Mouse (Mus musculus) kidney, adult 2 months (tissue): Measurements from ENCODE around the gene Armc12. TPM values are rescaled to one million over a fixed set of nuclear protein-coding genes. Genes with fewer than 3 reads are reported as not detected.

Experiments used
- DNase-seq: peaks from one replicate; pipeline ENCODE4 v3.0.0; 2021
- H3K27ac ChIP-seq: fragments of 200-500 bp; 2 replicates; pipeline ENCODE4 v1.5.1; 2012; ENCODE audit warnings: low read depth, low read length, control low read depth, inconsistent platforms; ENCODE audit not compliant: insufficient read depth
- H3K27me3 ChIP-seq: fragments of 200-500 bp; replicated peaks from 2 replicates; pipeline ENCODE4 v1.6.1; 2012; ENCODE audit warnings: mild to moderate bottlenecking, moderate library complexity, low read length, inconsistent platforms; ENCODE audit not compliant: control insufficient read depth, insufficient read depth
- H3K36me3 ChIP-seq: fragments of 200-500 bp; 2 replicates; pipeline ENCODE4 v1.6.1; 2012; ENCODE audit warnings: mild to moderate bottlenecking, moderate library complexity, low read length, inconsistent platforms; ENCODE audit not compliant: control insufficient read depth, insufficient read depth
- H3K4me1 ChIP-seq: fragments of 200-500 bp; 2 replicates; pipeline ENCODE4 v1.6.1; 2011; ENCODE audit warnings: low read length; ENCODE audit not compliant: control insufficient read depth, insufficient read depth
- H3K4me3 ChIP-seq: fragments of 200-500 bp; 2 replicates; pipeline ENCODE4 v1.5.1; 2011; ENCODE audit warnings: mild to moderate bottlenecking, low read depth, low read length, control low read depth; ENCODE audit not compliant: insufficient read depth
- CTCF ChIP-seq: fragments of 200-500 bp; conservative IDR thresholded peaks from 2 replicates; pipeline ENCODE4 v1.5.1; 2011; ENCODE audit warnings: low read depth, mild to moderate bottlenecking, control low read depth, low read length, moderate library complexity, mixed read lengths; ENCODE audit not compliant: insufficient read depth, insufficient read length
- POLR2A ChIP-seq: fragments of 200-500 bp; IDR thresholded peaks from one replicate; pipeline ENCODE4 v1.6.1; 2011; ENCODE audit warnings: low read depth, low read length, control low read depth
- WGBS: fragments of 180-500 bp; shearing (Covaris S2); methylation state at CpG from one replicate; pipeline ENCODE4 v1.1.7; 2018; 5-methylcytosine and 5-hydroxymethylcytosine counted together
- polyA plus RNA-seq: library from polyadenylated mRNA; depleted of rRNA; stranded (reverse); fragments of >200 nt; gene quantifications from 2 replicates; pipeline ENCODE4 v1.2.3, GENCODE M21; 2012

Armc12 gene
- polyA plus RNA-seq, 1 experiment, result not detected

DNA sequence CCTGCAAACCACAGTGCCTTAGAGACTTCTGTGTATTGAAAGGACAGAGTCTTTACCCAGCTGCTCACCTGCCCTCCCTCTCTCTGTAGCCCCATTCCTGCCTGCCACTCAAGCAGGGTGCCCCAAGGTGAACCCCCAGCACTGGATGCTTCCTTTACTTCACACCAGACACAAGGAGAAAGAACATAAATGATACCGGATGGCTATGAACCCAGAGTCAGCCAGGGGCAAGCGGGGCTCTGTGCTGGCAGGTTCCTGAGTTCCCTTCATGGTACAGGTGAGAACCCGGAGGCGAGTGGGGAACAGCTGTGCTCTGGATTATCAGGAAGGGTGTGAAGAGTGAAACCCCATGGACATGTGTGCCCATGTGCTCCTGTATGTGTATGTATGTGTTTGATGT is 25.0 kb upstream of the Armc12 start:
- WGBS, result 91% methylated on average over 4 of the region's 4 CpGs
- Histone ChIP-seq H3K4me3 (no peak overlapping the region), H3K36me3 (no peaks in the 10 kb centered on the region), H3K4me1 (no peaks in the 10 kb centered on the region), H3K27ac (no peak overlapping the region), H3K27me3 (no peaks in the 10 kb centered on the region)
- no peak for TF ChIP-seq POLR2A
- no peak for TF ChIP-seq CTCF
- DNase-seq, result no peak

- TF ChIP-seq POLR2A, result no peak
- no peak for TF ChIP-seq CTCF
- Histone ChIP-seq H3K27ac (no peak overlapping the region), H3K36me3 (no peaks in the 10 kb centered on the region), H3K27me3 (no peaks in the 10 kb centered on the region), H3K4me1 (peaks cover 4% of the 10 kb centered on the region), H3K4me3 (no peak overlapping the region)
- 52% methylated on average over 5 of the region's 5 CpGs for WGBS
- no peak for DNase-seq
Measured at GRCm38 (mm10) chr17:28506895-28507294, 23.7 kb upstream of the Armc12 start.

DNA sequence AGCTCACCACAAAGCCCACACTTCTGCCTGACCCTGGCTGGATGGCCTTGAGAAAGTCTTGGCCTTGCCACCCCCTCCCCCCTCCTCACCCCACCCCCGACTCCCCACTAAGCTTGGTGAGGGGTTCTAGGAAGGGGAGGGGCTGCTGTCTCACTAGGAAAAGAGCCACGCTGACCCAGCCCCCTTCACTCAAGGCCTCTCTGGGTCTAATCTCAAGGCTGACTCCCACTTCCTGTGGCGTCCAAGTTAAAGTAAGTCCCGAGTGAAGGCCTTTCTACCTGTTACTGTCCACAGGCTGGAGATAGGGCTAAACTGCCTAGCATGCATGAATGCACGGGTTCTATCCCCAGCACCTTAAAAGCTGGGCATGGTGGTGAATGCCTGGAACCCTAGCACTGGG is 23.1 kb upstream of the Armc12 start:
- Histone ChIP-seq H3K4me1 (peaks cover 9% of the 10 kb centered on the region), H3K4me3 (no peak overlapping the region), H3K36me3 (no peaks in the 10 kb centered on the region), H3K27ac (no peak overlapping the region), H3K27me3 (no peaks in the 10 kb centered on the region)
- TF ChIP-seq POLR2A, result no peak
- no peak for TF ChIP-seq CTCF
- WGBS, result 68% methylated on average over 5 of the region's 5 CpGs
- DNase-seq, result no peak

DNA sequence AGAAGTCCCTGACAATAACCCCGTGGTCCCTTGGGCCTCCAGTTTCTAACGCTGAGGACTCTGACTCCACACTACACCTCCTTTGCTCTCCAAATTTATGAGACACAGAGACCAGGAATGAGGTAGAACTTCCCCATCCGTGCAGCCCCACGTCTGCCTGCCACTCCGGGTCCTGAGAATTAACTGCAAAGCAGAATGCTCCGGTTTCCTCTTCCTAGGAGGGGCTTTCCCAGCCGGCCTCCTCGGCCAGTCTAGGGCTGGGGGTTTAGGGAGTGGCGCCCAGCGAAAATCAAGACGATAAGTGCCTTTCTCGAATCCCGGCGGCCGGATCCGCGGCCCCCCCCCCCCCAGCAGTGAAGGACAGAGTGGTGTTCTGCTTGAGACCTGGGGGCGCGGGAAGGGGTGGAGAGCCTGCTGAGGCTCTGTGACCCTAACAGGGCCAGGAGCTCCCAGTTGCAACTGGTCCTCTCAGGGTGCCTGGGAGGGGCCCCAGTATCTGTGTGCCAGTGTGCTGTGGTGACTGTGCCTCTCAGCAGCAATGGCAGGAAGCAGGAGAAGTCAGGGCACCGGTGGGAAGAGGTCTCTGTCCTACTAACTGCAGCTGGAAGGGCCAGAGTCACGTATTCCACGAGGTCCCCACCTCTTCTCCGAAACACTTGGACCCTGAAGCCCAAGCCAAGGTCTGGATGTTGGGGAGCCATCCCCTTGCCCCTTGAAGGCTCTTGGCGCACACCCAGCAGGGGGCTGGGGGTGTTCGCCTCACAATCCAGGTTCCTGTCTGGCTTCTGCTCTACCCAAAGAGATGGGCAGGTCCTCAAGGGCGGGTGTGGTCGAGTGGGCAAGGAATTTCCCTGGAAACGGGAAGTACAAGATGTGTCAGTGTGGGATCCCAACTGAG is 19.9 kb upstream of the Armc12 start:
- TF ChIP-seq POLR2A, result no peak
- TF ChIP-seq CTCF, result no peak
- Histone ChIP-seq H3K4me3 (no peak overlapping the region; the same call in 1 of the 2 replicates), H3K27me3 (no peaks in the 10 kb centered on the region), H3K4me1 (peaks cover 33% of the 10 kb centered on the region), H3K27ac (no peak overlapping the region), H3K36me3 (no peaks in the 10 kb centered on the region)
- WGBS, result 29% methylated on average over 28 of the region's 28 CpGs
- peak; percentile 19 for DNase-seq

- Histone ChIP-seq H3K4me1 (peaks cover 38% of the 10 kb centered on the region), H3K4me3 (no peak overlapping the region), H3K27me3 (no peaks in the 10 kb centered on the region), H3K36me3 (no peaks in the 10 kb centered on the region), H3K27ac (peak overlapping the region; percentile 40)
- TF ChIP-seq CTCF, result no peak
- no peak for TF ChIP-seq POLR2A
- 49% methylated on average over 9 of the region's 9 CpGs for WGBS
- no peak for DNase-seq
Measured at GRCm38 (mm10) chr17:28511616-28512541, 18.7 kb upstream of the Armc12 start.

GRCm38 (mm10) chr17:28512696-28513095 is 17.9 kb upstream of the Armc12 start:
- WGBS, result 8% methylated on average over 6 of the region's 6 CpGs
- peak; percentile 62 for TF ChIP-seq POLR2A
- peak; percentile 23; the same call in 1 of the 2 replicates for TF ChIP-seq CTCF
- DNase-seq, result peak; percentile 96
- Histone ChIP-seq H3K4me3 (no peak overlapping the region), H3K27me3 (no peaks in the 10 kb centered on the region), H3K36me3 (no peaks in the 10 kb centered on the region), H3K4me1 (peaks cover 44% of the 10 kb centered on the region), H3K27ac (peak overlapping the region; percentile 40)
